Mouse (Mus musculus) stomach, postnatal 0 days (tissue): ENCODE data around the gene Ccnb1ip1. TPM values are rescaled to one million over a fixed set of nuclear protein-coding genes. Genes with fewer than 3 reads are reported as not detected.
A peak's percentile ranks its signal among the peaks of the same experiment; 100 is the strongest.
"Not testable (repeated sequence)": the region's sequence is repeated elsewhere in the genome, so short reads cannot be mapped to it uniquely, and the experiment has no call there.

Experiments
- ATAC-seq: fragments of 200-750 bp; cut with Nextera tagmentation; 2 replicates; pipeline ENCODE4 v1.8.0; 2017; ENCODE audit not compliant: low FRiP score, low TSS enrichment
- DNase-seq: peaks from one replicate; pipeline ENCODE4 v3.0.0-alpha.2; 2016; ENCODE audit warnings: low spot score
- H3K27ac ChIP-seq: fragments of 300-500 bp; sonication (generic); replicated peaks from 2 replicates; pipeline ENCODE4 v1.5.1; 2014; ENCODE audit warnings: mild to moderate bottlenecking, control low read depth
- H3K27me3 ChIP-seq: fragments of 300-500 bp; sonication (generic); 2 replicates; pipeline ENCODE4 v1.6.1; 2014; ENCODE audit warnings: low read length; ENCODE audit not compliant: control insufficient read depth, insufficient read depth
- H3K36me3 ChIP-seq: fragments of 300-500 bp; sonication (generic); 2 replicates; pipeline ENCODE4 v1.6.1; 2014; ENCODE audit warnings: low read length, mixed read lengths; ENCODE audit not compliant: control insufficient read depth, insufficient read depth
- H3K4me1 ChIP-seq: fragments of 300-500 bp; sonication (generic); replicated peaks from 2 replicates; pipeline ENCODE4 v1.6.1; 2014; ENCODE audit warnings: antibody characterized with exemption; ENCODE audit not compliant: control insufficient read depth, insufficient read depth
- H3K4me2 ChIP-seq: fragments of 300-500 bp; sonication (generic); replicated peaks from 2 replicates; pipeline ENCODE4 v1.6.1; 2014; ENCODE audit warnings: low read depth, mild to moderate bottlenecking, control low read depth, moderate library complexity
- H3K4me3 ChIP-seq: fragments of 300-500 bp; sonication (generic); 2 replicates; pipeline ENCODE4 v1.5.1; 2014; ENCODE audit warnings: low read depth, low read length, control low read depth
- H3K9ac ChIP-seq: fragments of 300-500 bp; sonication (generic); 2 replicates; pipeline ENCODE4 v1.6.1; 2014; ENCODE audit warnings: mild to moderate bottlenecking, low read length, control low read depth, mixed read lengths
- H3K9me3 ChIP-seq: fragments of 300-500 bp; sonication (generic); 2 replicates; pipeline ENCODE4 v1.6.1; 2016; ENCODE audit warnings: low read length; ENCODE audit not compliant: control insufficient read depth
- CTCF ChIP-seq: IDR thresholded peaks from 2 replicates; pipeline ENCODE4 v1.5.1; 2016; ENCODE audit warnings: antibody characterized with exemption, low read depth, mild to moderate bottlenecking, moderate library complexity
- EP300 ChIP-seq: optimal IDR thresholded peaks from 2 replicates; pipeline ENCODE3; 2016; ENCODE audit warnings: antibody characterized with exemption
- WGBS: fragments of 180-500 bp; shearing (Covaris S2); extraction: QIAGEN DNeasy Blood & Tissue Kit; methylation state at CpG from one replicate; pipeline ENCODE4 v1.1.7; 2014; 5-methylcytosine and 5-hydroxymethylcytosine counted together
- polyA plus RNA-seq: library from polyadenylated mRNA; unstranded; fragments of >200 nt; fragmentation: Nextera tagmentation; extraction: Ambion mirVana; gene quantifications from 2 replicates; pipeline ENCODE4 v1.2.1, GENCODE M21; 2015

Ccnb1ip1 gene
- polyA plus RNA-seq, 1 experiment from 2014 or later, result not detected

DNA sequence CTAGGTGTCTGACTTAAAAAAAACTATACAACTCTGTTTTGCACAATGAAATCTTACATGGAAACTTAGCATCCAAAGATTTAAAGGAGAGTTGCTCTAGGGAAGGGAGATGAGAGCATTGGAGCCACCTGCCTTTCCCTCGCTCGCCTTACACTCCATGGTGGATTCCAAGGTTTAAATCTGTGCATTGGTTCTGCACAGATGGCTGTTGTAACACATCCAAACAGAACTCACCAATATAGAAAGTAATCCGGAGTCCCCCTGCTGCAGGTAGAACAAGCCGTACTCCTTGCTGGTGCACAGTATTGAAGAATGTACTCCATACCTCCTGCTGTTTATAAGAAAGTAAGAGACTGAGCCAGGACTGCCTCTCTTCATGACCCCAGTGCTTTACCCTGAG, 19.0 kb upstream of the Ccnb1ip1 start:
- Histone ChIP-seq H3K27me3 (no peaks in the 10 kb centered on the region), H3K4me3 (no peak overlapping the region), H3K4me1 (no peaks in the 10 kb centered on the region), H3K36me3 (peaks cover 8% of the 10 kb centered on the region), H3K27ac (no peak overlapping the region), H3K9me3 (no peaks in the 10 kb centered on the region), H3K4me2 (no peak overlapping the region), H3K9ac (no peak overlapping the region)
- 87% methylated on average over 4 of the region's 4 CpGs for WGBS
- DNase-seq (no peak), ATAC-seq (no peak)
- TF ChIP-seq EP300 (no peak), CTCF (no peak)

GRCm38 (mm10) chr14:50824219-50824618, 16.7 kb upstream of the Ccnb1ip1 start:
- Histone ChIP-seq H3K27me3 (no peaks in the 10 kb centered on the region), H3K36me3 (peaks cover 18% of the 10 kb centered on the region), H3K4me1 (no peaks in the 10 kb centered on the region), H3K4me2 (no peak overlapping the region), H3K9ac (no peak overlapping the region), H3K9me3 (no peaks in the 10 kb centered on the region), H3K27ac (no peak overlapping the region), H3K4me3 (no peak overlapping the region)
- DNase-seq (no peak), ATAC-seq (no peak)
- TF ChIP-seq EP300, result no peak
- no peak for TF ChIP-seq CTCF
- WGBS, result 88% methylated on average over 9 of the region's 9 CpGs

- no peak for ATAC-seq
- TF ChIP-seq CTCF (peak; percentile 38), EP300 (no peak)
- WGBS, result 80% methylated on average over 2 of the region's 2 CpGs
- Histone ChIP-seq H3K36me3 (peaks cover 18% of the 10 kb centered on the region), H3K4me2 (no peak overlapping the region), H3K4me3 (no peak overlapping the region), H3K4me1 (no peaks in the 10 kb centered on the region), H3K27me3 (no peaks in the 10 kb centered on the region), H3K27ac (no peak overlapping the region), H3K9me3 (no peaks in the 10 kb centered on the region), H3K9ac (no peak overlapping the region)
- no peak for DNase-seq
Measured at GRCm38 (mm10) chr14:50823240-50823639, 15.7 kb upstream of the Ccnb1ip1 start.

GRCm38 (mm10) chr14:50813060-50813459, 5.5 kb upstream of the Ccnb1ip1 start:
- ATAC-seq, result peak; percentile 76
- H3K4me1 ChIP-seq, result 0 out of 2 replicates have a peak, but pooled peaks cover 2% of the 10 kb centered on the region
- H3K4me2 ChIP-seq, result no peak overlapping the region
- 79% methylated on average over 2 of the region's 2 CpGs for WGBS
- no peaks in the 10 kb centered on the region for H3K27me3 ChIP-seq
- no peaks in the 10 kb centered on the region for H3K9me3 ChIP-seq
- no peak overlapping the region for H3K9ac ChIP-seq
- TF ChIP-seq CTCF (no peak), EP300 (no peak)
- peaks cover 22% of the 10 kb centered on the region for H3K36me3 ChIP-seq
- DNase-seq, result peak; percentile 19
- peak overlapping the region; percentile 35; the same call in 1 of the 2 replicates for H3K27ac ChIP-seq
- H3K4me3 ChIP-seq, result no peak overlapping the region

DNA sequence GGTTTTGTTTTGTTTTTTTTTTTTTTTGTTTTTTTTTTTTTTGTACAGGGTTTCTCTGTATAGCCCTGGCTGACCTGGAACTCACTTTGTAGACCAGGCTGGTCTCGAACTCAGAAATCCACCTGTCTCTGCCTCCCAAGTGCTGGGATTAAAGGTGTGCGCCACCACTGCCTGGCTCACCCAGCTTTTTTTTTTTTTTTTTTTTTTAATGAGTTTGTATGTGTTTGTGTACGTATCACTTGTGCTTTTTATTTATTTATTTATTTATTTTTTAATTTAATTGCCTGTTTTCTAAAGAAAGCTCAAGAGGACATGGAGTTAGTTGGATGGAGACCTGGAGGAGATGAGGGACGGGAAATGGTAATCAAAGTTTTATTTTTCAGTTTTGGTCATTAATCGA, 1.1 kb downstream of the Ccnb1ip1 start:
- ATAC-seq, H3K27ac ChIP-seq, H3K4me2 ChIP-seq, DNase-seq, H3K4me3 ChIP-seq, H3K4me1 ChIP-seq, H3K9me3 ChIP-seq, H3K36me3 ChIP-seq, H3K27me3 ChIP-seq, H3K9ac ChIP-seq: not testable (repeated sequence)
- WGBS, result 86% methylated on average over 5 of the region's 5 CpGs

DNA sequence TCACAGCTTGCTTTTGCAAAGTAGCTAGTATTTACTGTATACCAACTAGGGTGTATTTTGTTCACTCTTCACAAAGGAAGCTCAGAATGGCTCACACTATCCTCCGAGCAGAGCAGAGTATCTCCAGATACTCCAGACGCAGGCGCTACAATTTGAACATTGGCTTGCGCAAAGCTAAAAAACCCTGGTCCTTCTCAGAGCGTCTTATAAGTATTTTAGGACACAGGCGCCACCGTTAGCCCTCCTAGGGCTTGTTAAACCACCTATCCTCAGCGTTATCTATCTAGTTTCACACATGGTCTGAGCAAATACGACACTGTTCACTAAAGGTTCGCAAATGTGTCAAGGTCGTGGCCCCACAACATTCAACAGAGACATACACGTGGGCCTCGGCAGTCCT, 2.8 kb downstream of the Ccnb1ip1 start:
- no peak overlapping the region for H3K4me2 ChIP-seq
- ATAC-seq (no peak), DNase-seq (no peak)
- TF ChIP-seq CTCF (no peak), EP300 (no peak)
- no peaks in the 10 kb centered on the region for H3K27me3 ChIP-seq
- no peaks in the 10 kb centered on the region for H3K36me3 ChIP-seq
- no peak overlapping the region for H3K4me3 ChIP-seq
- 0 out of 2 replicates have a peak, but pooled peaks cover 2% of the 10 kb centered on the region for H3K4me1 ChIP-seq
- H3K27ac ChIP-seq, result no peak overlapping the region
- WGBS, result 53% methylated on average over 13 of the region's 13 CpGs
- no peak overlapping the region for H3K9ac ChIP-seq
- no peaks in the 10 kb centered on the region for H3K9me3 ChIP-seq
